Mouse (Mus musculus) spleen, embryonic (tissue): Measurements from ENCODE around the gene Gtsf1l.

Source experiments
- CTCF ChIA-PET: fragments of 350-600 bp; sonication (Branson Sonifier 250); formaldehyde crosslinking; loops from one replicate; lab custom pipeline; 2022; lab: Charles Lee

Gtsf1l gene

DNA sequence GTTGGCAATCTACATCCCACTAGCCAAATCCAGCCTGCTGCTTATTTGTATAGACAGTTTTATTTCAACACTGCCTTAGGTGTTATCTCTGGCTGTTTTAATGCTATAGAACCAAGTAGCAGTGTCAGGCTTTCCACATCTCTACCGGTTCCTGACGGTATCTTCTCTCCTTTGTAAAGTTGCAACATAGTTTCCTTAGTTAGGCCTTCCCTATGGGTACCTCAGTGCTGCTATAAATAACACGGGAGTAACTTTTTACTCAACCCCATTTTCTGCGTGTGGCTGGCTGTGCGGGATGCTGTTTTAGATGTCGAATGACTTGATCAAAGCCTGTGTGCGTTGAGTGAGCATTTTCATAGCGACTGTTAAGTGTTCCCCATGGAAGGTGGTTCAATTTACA lies 1.1 kb downstream of the Gtsf1l start:
- CTCF ChIA-PET = no interaction called here

DNA sequence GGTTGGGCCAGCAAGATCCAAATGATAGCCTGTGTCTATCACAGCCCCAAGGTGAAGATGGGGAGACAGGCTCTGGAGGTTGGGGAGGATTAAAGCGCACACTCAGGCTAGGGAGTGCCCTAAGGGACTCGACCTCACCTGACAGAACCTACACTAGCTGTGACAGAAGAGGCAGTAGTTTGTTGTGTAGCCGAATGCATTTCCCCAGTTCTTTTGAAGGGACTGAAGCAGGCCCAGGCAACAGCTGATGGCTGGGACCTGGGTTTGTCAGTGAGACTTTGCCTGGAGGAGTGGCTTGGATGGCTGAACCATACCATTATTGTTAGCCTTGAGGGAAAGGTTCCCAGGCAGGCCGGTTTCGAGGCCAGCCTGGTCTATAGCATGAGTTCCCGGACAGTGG lies 2.6 kb downstream of the Gtsf1l start:
- CTCF ChIA-PET = no interaction called here

DNA sequence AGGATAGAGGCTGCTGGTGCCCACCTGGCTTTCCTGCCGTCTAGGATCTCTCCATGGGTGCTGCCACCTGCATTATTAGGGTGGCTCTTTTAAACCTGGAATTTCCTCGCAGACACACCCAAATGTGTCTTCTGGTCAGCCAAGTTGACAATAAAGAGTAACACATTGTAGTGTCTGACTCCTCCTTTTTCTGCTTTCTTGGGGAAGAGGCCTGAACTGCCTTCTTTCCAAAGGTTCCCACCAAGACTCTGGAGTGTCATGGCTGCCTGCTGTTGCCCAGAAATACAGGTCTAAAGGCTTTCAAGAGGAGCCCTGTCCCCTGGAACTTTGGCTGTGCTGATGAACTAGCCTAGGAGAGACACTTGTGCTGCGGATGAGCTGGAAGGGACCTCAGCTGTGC lies 3.1 kb downstream of the Gtsf1l start:
- CTCF ChIA-PET = no interaction called here

DNA sequence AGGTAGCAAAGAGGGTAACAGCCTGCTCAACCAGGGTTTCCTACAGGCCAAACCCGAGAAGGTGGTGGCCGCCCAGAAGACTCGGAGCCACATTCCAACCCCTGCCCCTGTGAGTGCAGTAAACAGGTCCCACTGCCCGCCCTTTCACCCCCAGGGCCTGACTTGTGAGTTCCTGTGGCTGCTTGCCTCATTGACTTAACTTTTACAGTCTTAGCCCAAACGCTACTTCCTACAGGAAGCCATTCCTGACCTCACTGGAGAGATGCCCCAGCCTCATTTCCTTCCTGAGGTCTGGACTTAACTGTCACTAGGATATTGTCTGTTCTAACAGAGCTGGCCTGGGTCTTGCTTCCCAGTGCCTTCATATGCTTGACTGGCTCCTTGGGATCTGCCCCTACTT lies 5.1 kb downstream of the Gtsf1l start:
- CTCF ChIA-PET = interaction anchor here (0.7 kb wide), 1 partner anchor 120 kb away, joined by 3 read pairs; no protein-coding TSS in a partner anchor

DNA sequence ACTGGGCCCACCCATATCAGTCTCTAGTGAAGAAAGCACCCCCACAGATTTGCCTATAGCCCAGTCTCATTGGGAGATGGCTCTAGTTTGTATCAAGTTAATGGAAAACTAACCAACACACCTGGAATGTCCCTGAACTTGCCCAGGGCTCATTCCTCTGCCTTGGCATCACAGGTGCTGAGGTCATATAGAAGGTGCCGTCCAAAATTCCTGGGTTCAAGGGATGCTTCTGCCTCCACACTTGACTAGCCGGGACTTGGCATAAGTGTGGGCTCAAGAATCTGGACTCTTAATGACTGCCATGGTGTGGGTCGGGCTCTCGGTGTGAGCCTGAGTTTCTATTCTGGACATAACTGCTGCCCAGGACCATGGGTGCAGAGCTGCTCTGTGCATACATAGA lies 8.6 kb downstream of the Gtsf1l start:
- CTCF ChIA-PET = no interaction called here

DNA sequence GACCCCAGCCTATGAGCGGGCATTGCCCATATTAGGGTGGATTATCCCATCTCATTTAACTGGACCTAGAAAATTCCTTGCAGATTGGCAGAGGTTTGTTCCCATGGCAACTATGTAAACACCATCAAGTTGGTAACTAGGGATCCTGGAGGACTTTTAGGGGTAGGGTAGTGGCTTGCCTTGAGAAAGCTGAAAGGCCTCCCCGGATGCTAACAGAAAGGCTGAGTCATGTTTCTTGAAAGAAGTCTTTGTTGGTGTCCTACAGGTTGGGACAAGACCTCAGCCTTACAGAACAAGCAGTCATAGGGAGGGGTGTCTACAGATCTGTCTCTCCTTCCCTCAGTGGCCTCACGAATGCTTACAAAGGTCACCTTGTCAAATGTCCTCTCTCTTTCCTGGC lies 12.4 kb downstream of the Gtsf1l start:
- CTCF ChIA-PET = no interaction called here

- CTCF ChIA-PET = no interaction called here
These were observed 12.8 kb downstream of the Gtsf1l start for GRCm38 (mm10) chr2:163074808-163075207.

DNA sequence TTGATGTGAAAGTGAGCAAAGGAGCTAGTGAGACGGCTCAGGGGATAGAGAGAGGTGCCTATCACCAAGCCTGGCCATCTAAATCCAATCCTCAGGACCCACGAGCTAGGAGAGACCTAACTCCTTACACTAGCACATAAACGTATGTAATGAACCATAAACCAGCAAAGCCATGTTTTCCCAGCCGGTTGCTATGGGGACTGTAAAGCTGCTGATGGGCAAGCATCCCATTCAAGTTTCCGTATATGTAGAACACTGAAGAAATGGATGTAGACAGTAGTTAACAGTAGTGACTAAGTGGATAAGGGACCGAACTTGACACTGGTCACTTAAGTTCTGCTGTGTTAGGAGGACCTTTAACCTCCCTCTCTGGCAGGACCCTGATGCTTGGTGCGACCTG lies 13.6 kb downstream of the Gtsf1l start:
- CTCF ChIA-PET = no interaction called here

DNA sequence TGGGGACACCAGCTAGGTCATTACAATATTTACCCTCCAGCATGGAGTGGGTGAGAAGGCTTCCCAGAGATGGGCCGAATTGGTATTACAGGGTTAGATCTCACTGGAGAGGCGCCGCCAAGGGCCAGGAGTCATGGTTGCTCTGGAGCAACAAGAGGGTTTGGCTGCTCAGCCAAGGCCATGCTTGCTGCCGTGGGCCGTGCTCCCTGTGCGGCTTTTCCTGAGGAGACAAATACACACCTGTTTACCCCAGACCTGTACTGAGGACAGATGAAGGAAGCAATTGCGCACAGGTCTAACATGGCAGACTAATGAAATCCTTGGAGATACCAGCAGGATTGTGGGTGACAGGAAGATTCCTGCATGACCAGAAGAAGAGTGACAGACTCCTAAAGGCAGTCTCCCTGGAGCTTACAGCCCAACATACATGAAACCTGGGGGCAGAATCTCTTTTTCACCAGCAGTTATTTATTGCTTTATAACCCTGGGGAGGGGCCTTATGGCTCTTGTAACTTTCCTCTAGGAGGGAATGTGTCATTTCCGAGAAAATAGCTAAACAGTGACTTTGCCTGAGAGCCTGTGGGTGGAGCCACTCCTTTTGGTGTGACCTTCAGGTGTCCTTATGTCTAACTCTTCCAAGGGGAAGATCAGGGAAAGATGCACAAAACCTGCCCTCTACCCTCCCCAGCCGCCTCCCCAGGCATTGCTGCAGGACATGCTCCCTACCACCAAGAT lies 14.5 kb downstream of the Gtsf1l start:
- CTCF ChIA-PET = no interaction called here

DNA sequence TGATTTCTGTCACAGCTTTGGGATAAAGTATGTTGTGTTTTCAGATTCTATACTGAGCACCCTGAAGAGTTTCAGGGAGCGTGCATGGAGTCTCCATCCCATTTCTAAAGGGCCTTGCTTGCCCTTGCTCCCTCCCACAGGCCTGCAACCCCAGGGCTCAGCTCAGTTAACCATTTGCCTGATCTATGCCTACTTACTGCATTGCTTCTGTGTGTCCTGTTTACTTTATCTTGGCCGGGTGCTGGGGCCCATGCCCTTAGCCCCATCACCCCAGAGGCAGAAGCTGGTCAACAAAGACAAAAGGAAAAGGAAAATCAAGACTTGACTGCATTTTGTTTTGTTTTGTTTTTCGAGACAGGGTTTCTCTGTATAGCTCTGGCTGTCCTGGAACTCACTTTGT lies 16.1 kb downstream of the Gtsf1l start:
- CTCF ChIA-PET = no interaction called here

DNA sequence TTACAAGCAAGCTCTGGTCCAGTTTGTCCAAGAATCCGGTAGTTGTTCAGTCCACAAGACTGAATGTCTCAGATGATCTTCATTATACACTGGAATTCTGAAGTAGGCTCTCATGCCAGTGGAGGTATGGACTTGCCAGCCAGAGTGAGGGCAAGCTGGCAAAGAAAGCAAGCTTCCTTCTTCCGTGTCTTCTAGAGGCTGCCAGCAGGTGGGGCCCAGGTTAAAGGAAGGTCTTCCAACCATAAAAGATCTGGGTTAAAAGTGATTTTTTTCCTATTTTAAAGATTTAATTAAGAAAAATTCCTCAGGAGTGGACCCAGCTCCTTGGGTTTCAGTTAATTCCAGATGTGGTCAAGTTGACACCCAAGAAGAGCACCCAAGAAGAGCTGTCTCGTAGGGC lies 17.4 kb downstream of the Gtsf1l start:
- CTCF ChIA-PET = no interaction called here

DNA sequence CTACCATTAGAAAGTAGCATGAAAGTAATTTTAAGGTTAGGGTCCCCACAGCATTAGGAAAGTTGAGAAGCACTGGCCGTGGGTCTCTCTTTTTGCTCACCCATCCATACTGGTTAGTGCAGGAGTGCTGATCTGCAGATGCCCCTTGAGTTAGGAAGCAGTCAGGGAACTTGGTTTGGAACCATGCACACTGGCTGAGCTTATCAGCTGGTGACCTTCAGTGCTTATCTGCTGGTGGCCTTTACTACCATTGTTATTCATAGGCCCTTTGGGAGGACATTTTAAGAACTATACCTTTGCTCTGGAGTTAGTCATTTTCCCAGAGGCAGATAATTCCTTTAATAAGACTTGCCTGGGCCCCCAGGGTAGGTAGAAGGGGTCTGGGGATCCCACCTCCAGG lies 20.4 kb downstream of the Gtsf1l start:
- CTCF ChIA-PET = no interaction called here

DNA sequence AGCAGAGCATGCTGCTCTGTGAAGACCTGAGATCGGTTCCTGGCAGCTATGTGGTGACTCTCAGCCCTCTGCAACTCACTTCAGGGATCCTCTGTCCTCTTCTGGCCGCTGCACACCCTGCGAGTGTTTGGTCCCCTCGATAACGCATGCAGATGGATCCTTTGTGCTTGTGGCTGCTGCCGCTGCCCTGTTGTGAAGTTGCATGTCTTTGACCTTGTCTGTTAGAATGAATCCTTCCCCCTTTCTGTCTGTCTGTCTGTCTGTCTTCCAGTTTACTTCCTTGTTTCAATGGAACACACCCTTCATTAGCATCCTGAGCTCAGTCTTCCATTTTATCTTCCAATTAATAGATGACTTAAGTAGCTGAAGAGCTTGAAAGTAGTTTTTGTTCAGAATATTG lies 21.3 kb downstream of the Gtsf1l start:
- CTCF ChIA-PET = no interaction called here

- CTCF ChIA-PET = no interaction called here
These were observed 25.5 kb downstream of the Gtsf1l start for GRCm38 (mm10) chr2:163062119-163062508.

- CTCF ChIA-PET = no interaction called here
These were observed 26.2 kb downstream of the Gtsf1l start for GRCm38 (mm10) chr2:163061203-163062118.

DNA sequence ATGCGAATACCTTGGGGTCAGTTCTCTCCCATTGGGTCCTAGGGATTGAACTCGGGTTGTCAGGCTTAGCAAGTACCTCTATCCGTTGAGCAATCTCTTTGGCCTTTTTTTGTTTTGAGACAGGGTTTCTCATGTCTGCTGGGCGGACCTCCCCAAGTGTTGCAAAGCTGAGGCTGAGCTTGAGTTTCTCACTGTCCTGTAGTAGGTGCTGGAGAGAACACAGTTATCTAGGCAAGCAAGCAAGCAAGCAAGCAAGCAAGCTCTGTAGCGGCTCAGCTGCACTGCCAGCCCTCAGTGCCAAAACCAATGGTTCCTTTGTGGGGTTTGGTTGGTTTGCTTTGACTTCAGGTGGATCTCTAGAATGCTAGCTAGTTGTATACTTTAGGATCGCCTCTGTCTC lies 27.0 kb downstream of the Gtsf1l start:
- CTCF ChIA-PET = no interaction called here

- CTCF ChIA-PET = interaction anchor here (0.6 kb wide), 1 partner anchor 88 kb away, joined by 3 read pairs; no protein-coding TSS in a partner anchor
These were observed 28.7 kb downstream of the Gtsf1l start for GRCm38 (mm10) chr2:163058981-163059380.

GRCm38 (mm10) chr2:163056584-163056983 lies 31.1 kb downstream of the Gtsf1l start:
- CTCF ChIA-PET = interaction anchor here (0.7 kb wide), 1 partner anchor 364 kb away, joined by 4 read pairs; no protein-coding TSS in a partner anchor

DNA sequence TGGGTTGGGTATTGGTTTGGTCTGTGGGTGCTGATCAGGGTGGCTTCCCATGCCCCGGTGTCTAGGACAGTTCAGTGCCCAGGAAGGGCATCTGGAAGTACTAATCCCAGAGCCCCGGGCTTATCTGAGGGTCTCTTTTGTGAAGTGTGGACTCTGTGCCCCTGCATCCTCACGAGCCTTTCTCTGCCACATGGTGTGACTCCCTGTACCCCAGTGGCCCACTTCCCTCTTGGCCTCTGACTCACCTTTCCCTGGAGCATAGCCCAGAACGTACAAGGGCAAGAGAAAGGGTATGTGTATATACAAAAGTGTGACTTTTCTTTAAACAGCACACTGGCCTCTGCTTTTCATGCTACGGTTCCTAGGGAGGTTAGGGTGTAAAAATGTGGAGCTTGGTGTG lies 31.9 kb downstream of the Gtsf1l start:
- CTCF ChIA-PET = no interaction called here

- CTCF ChIA-PET = no interaction called here
These were observed 32.7 kb downstream of the Gtsf1l start for GRCm38 (mm10) chr2:163054891-163055494.

DNA sequence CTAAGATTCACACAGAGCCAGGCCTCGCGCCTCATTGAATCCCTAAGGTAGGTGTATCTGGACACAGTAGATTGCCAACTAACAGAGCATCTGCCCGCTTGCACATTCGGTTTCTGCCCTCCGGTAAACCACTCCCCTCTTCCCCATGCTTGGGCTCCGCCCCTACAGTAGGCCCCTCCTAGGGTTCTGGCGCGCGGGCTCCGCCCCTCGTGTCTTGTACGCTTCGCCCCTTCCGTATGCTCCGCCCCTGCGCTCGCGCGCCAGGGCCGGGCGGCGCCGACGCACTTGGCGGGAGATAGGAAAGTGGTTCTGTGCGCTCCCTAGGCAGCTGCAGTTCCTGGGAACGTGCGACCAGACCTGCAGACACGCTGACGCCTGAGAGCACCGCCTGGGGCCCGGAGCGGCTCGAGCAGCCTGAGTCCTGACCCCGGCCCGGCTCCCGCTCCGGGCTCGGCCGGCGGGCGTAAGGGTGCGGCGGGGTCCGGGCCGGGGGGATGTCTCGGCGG lies 33.3 kb downstream of the Gtsf1l start, which contains the start of gene Mybl2:
Gene Mybl2 (plus strand): TSS at position 353 of the 506 bp plus-strand sequence.
- CTCF ChIA-PET = no interaction called here

DNA sequence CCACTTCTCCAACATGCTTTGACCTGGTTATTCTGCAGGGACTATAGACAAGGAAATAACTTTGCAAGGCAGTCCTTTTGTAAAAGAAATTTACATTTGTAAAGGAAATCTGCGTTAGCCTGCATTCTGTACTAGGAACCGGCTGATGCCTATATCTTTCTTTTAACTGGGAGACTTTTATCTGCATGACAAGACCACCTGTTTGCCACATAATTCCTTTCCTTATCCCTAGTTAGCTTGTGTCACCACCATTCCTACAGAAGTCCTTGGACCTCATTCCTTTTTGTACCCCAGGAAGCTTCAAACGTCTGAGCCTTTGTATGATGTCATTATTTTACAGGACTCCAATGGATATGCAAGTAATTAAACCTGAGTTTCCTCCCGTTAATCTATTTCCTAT lies 34.8 kb downstream of the Gtsf1l start:
- CTCF ChIA-PET = no interaction called here
